Mouse (Mus musculus): ENCODE measurements around the gene Ogdhl. TPM values are rescaled to one million over a fixed set of nuclear protein-coding genes. Genes with fewer than 3 reads are reported as not detected.

Gene Ogdhl
- total RNA-seq, 2 experiments from 2014 or later = 109 to 129 TPM

DNA sequence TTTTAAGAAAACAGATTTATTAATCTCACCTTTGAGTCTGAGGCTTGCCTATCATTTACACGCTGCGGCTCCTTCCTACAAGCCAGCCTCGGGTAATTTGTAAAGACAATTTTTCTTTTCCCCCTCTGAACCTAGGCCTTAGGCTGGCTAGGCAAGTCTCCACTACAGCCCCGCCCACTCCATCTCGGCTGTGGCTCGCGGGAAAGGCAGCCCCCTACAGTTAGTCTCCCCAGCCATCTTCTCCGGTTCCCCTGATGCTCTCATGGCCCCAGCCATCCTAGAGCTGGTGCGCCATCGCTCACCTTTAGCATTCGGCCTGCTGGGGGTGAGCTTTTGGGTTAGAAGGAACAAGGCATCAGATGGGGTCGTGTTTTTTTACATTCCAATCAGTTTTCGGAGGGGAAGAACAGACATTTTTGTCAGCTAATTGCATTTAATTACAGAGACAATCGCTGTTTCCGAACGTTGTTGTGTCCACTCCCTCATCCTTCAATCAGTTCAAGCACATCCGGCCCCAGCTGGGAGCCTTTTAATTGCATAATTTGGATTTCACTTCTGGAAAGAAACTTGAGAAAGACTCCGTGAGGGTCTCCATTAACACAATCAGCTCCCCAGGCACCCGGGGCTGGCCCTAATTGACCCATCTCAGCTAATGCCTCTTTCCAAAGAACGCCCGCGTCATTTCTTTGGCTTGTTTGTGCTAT, 57.7 kb downstream of the Ogdhl start:
- DNase-seq (ENCODE audit: low spot score in 2 of 2) = no peak

DNA sequence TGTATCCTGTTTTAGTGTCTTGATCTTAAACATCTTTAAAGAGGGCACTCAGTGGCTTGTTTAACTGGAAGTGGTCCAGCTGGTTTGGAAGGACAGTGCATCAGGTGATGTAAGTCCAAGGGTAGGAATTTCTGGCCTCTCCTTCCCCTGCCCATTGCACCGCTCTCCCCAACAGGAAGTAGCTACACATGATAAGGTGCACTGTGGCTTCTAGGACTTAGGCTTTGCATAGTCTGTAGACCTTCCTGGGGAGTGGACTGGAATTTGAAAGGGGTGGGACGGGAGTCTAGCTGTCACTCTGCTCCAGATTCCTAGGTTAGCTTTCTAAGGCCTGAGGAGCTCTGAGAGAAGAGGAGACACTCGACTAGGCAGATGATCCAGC, 58.3 kb downstream of the Ogdhl start:
- DNase-seq (ENCODE audit: low spot score in 2 of 2) = no peak

DNA sequence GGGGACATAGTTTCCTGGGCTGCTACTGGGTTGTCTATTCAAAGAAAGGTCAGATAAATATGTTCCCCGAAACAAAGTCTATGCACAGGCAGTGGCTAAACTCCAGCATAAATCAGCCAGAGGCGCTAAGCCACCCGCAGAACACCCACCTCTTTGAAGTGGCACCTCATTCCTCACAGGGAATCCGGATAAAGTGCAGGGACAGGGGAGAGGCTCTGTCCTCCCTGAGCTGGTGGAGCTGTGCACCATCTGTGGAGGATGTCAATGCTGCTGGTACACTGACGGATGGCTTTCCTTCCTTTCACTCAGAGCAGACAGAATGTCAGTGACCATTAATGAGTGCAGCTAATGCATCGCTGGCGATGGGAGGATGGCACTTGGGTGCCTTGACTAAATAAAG, 59.2 kb downstream of the Ogdhl start:
- no peak for DNase-seq (ENCODE audit: low spot score in 2 of 2)

DNA sequence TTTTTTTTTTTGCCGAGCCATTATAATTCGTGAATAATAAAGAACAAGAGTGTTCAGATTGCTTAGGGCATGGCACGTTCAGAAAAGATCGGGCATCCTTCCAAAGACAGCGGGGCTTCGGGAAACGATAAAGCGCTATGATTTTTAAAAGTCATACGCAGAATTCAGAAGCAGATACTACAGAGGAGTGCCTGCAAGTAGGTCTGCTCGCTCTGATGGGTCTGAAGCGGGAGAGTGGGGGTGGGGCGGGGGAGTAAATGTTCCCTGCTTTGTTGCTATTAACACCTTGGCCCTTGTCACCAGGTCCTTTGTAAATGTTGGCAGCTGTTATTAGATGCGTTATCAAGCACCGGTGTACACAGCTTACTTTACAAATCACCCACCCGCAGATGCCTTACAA, 59.8 kb downstream of the Ogdhl start:
- no peak for DNase-seq (ENCODE audit: low spot score in 2 of 2)

DNA sequence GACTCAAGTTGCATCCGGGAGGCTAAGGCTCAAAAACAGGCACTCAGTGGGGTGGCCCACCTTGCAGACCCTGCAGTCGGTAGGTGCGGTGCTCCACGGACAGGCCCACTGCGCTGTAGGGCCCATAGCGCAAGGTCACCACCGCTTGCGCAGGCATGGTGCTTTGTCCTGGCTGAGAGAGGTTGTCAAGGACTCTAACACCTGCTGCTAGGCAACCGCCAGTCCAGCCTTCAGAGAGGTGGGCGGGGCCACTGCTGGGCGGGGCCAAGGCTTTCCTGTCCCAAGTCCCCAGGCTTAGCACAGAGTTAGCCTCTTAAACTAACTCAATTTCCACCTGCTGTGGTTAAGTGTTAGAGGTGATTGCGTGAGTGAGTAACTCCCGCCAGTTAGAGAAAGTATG, 66.4 kb downstream of the Ogdhl start, which contains the start of gene 1700024G13Rik:
Gene 1700024G13Rik, minus strand, starts transcription at position 196 of the 400 bp plus-strand sequence.
- no peak for DNase-seq (ENCODE audit: low spot score in 2 of 2)

Other genes starting within 250 kb of the Ogdhl start
- gene Oxnad1, start 236.6 kb upstream of the Ogdhl start, total RNA-seq (2021) = 10 to 100 TPM; 13.3 to 15.0 TPM
- gene Dph3, start 236.3 kb upstream of the Ogdhl start, total RNA-seq (2021) = 10 to 100 TPM; 40.2 to 45.3 TPM
- gene Msmb, start 180.0 kb upstream of the Ogdhl start, total RNA-seq (2021) = not detected
- 10 to 100 TPM; 96.8 to 97.3 TPM for gene Ncoa4, start 162.2 kb upstream of the Ogdhl start, total RNA-seq (2021)
- gene Timm23, start 120.1 kb upstream of the Ogdhl start, total RNA-seq (2021) = 10 to 100 TPM; 64.1 to 75.7 TPM
- 10 to 100 TPM; 37.4 to 44.3 TPM for gene Parg, start 120.1 kb upstream of the Ogdhl start, total RNA-seq (2021)
- gene 1700024G13Rik, start 66.4 kb downstream of the Ogdhl start, total RNA-seq (2021) = under 1 TPM in 1 of 2 experiments, not detected in 1; 0.44 TPM
- gene Slc18a3, start 142.8 kb downstream of the Ogdhl start, total RNA-seq (2021) = 1 to 10 TPM; 1.2 to 1.3 TPM
- gene Chat, start 144.0 kb downstream of the Ogdhl start, total RNA-seq (2021) = 1 to 10 TPM; 1.6 to 1.8 TPM
- 10 to 100 TPM; 18.4 to 18.5 TPM for gene Ercc6, start 191.5 kb downstream of the Ogdhl start, total RNA-seq (2021)